ENCODE assay signal across 8 mouse cellular contexts in the genomic region with DNA sequence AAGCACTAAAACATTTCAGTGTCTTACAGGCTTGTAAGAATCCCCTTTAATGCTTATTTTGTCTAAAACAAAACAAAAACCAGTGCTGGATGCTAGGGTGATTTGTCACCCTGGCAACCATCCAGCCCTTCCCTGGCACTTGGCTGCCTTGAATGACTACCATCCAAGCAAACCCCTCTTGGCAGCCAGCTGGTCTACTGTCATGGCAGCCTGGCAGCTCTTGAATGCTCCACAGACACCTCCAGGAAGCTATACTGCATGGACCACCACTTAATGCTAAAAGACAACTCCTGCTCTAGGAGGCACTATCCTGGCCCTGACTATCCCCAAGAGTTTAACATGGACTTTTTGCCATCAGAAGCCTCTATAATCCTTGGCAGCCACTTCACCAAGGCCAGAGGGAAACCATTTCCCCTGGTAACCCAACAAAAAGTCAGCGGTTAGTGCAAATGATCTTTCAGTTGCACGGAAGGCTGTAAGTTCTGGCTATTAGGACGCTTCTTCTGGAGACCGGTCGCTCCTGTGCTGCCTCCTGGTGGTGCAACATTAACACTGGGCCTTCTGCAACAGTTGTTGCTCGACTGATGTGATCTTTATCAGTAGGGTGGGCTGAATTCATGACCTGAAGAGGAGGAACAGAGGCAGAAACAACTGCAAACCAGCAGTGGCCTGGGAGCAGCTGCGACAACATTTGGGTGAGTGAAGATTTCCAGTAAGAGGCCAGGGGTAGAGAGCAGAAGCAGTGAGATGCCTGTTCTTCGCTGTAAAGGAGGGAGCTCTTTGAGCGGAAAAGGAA. TPM values are rescaled to one million over a fixed set of nuclear protein-coding genes. Genes with fewer than 3 reads are reported as not detected.
DNase-seq lines count a peak whose midpoint lies in the region; ATAC-seq and TF ChIP-seq lines count a peak whose summit lies in the region.

No protein-coding gene starts in this region.

- WGBS in intestine, embryonic 15.5 days = 7% methylated on average over 9 of the region's 9 CpGs
- 11% methylated on average over 9 of the region's 9 CpGs for WGBS in limb, embryonic 12.5 days
- 10% methylated on average over 9 of the region's 9 CpGs for WGBS in midbrain, embryonic 12.5 days
- WGBS in spleen, adult 2 months = 2% methylated on average over 9 of the region's 9 CpGs

- H3K27ac ChIP-seq in intestine, embryonic 15.5 days = peak overlapping the region; percentile 94
- peak overlapping the region; percentile 85 for H3K27ac ChIP-seq in limb, embryonic 12.5 days
- H3K27ac ChIP-seq in midbrain, embryonic 12.5 days (replicated peaks) = peak overlapping the region; percentile 54
- peak overlapping the region; percentile 50 for H3K27ac ChIP-seq in spleen, adult 2 months (ENCODE audit: insufficient read depth, low read length)

- peak overlapping the region; percentile 96 for H3K4me3 ChIP-seq in intestine, embryonic 15.5 days (replicated peaks)
- peak overlapping the region; percentile 86 for H3K4me3 ChIP-seq in limb, embryonic 12.5 days (replicated peaks)
- peak overlapping the region; percentile 83 for H3K4me3 ChIP-seq in midbrain, embryonic 12.5 days
- peak overlapping the region; percentile 90 for H3K4me3 ChIP-seq in spleen, adult 2 months (ENCODE audit: extremely low read depth, insufficient read depth, insufficient read length)

- no peaks in the 10 kb centered on the region for H3K27me3 ChIP-seq in intestine, embryonic 15.5 days (replicated peaks)
- H3K27me3 ChIP-seq in limb, embryonic 12.5 days = no peaks in the 10 kb centered on the region
- no peaks in the 10 kb centered on the region for H3K27me3 ChIP-seq in midbrain, embryonic 12.5 days
- H3K27me3 ChIP-seq in spleen, adult 2 months (ENCODE audit: control insufficient read depth, insufficient read depth, low read length) = no peaks in the 10 kb centered on the region

- peak; percentile 79; the same call in 1 of the 2 replicates for TF ChIP-seq CTCF in spleen, adult 2 months (IDR thresholded peaks at IDR 0.05; ENCODE audit: extremely low read depth, insufficient read depth, insufficient read length, insufficient replicate concordance)

- peaks cover 24% of the 10 kb centered on the region for H3K4me1 ChIP-seq in intestine, embryonic 15.5 days (replicated peaks)
- peaks cover 24% of the 10 kb centered on the region for H3K4me1 ChIP-seq in limb, embryonic 12.5 days (replicated peaks)
- H3K4me1 ChIP-seq in midbrain, embryonic 12.5 days = peaks cover 26% of the 10 kb centered on the region
- peaks cover 7% of the 10 kb centered on the region for H3K4me1 ChIP-seq in spleen, adult 2 months (ENCODE audit: control insufficient read depth, insufficient read depth, insufficient read length)

- H3K9me3 ChIP-seq in intestine, embryonic 15.5 days = no peaks in the 10 kb centered on the region
- H3K9me3 ChIP-seq in limb, embryonic 12.5 days = peaks cover 8% of the 10 kb centered on the region; the same call in 1 of the 2 replicates
- no peaks in the 10 kb centered on the region for H3K9me3 ChIP-seq in midbrain, embryonic 12.5 days

- ATAC-seq in granulocyte monocyte progenitor cell, adult 5-6 weeks (replicated peaks; ENCODE audit: poor library complexity, severe bottlenecking) = peak; percentile 77
- ATAC-seq in intestine, embryonic 15.5 days = no peak; the same call in 1 of the 2 replicates
- no peak for ATAC-seq in limb, embryonic 12.5 days (ENCODE audit: insufficient number of reproducible peaks, insufficient read depth, low FRiP score, low TSS enrichment, low read depth)
- no peak for ATAC-seq in midbrain, embryonic 12.5 days (ENCODE audit: low FRiP score, low read depth)

- H3K9ac ChIP-seq in intestine, embryonic 15.5 days = peak overlapping the region; percentile 85
- peak overlapping the region; percentile 60 for H3K9ac ChIP-seq in limb, embryonic 12.5 days (replicated peaks)
- peak overlapping the region; percentile 64 for H3K9ac ChIP-seq in midbrain, embryonic 12.5 days (replicated peaks)

- peak; percentile 29 for DNase-seq in urinary bladder, adult 2 months (ENCODE audit: low spot score)
- no peak for DNase-seq in urinary bladder, postnatal 10 days (ENCODE audit: low spot score)
- peak; percentile 84 for DNase-seq in embryo, embryonic 10 days (ENCODE audit: low spot score)
- peak; percentile 60 to 73 for DNase-seq in spleen, adult 2 months (ENCODE audit: low read depth in 1 of 2, low spot score in 2 of 2)

- peak overlapping the region; percentile 73 for H3K4me2 ChIP-seq in intestine, embryonic 15.5 days (replicated peaks)
- peak overlapping the region; percentile 82 for H3K4me2 ChIP-seq in limb, embryonic 12.5 days
- H3K4me2 ChIP-seq in midbrain, embryonic 12.5 days (replicated peaks) = peak overlapping the region; percentile 94

- H3K36me3 ChIP-seq in intestine, embryonic 15.5 days = no peaks in the 10 kb centered on the region
- H3K36me3 ChIP-seq in limb, embryonic 12.5 days = no peaks in the 10 kb centered on the region
- no peaks in the 10 kb centered on the region for H3K36me3 ChIP-seq in midbrain, embryonic 12.5 days
- no peaks in the 10 kb centered on the region for H3K36me3 ChIP-seq in spleen, adult 2 months (ENCODE audit: control insufficient read depth, insufficient read depth, low read length)

- TF ChIP-seq POLR2A in spleen, adult 2 months (IDR thresholded peaks at IDR 0.05; ENCODE audit: low read depth, low read length) = no peak; the same call in 1 of the 2 replicates

RNA-seq across cellular contexts. Expression of gene Fbl, which starts 1.0 kb away (rescaled TPM):
- 88.9 and 108 TPM in 2 replicates for polyA plus RNA-seq in urinary bladder, adult 2 months (2012; rRNA removed)
- 226 and 268 TPM in 2 replicates for total RNA-seq in granulocyte monocyte progenitor cell, adult 5-6 weeks (2014; fragmentation: Nextera tagmentation)
- total RNA-seq in granulocyte monocyte progenitor cell, adult 5-6 weeks (2017) = 234 and 267 TPM in 2 replicates
- polyA plus RNA-seq in intestine, embryonic 15.5 days (2015; fragmentation: Nextera tagmentation; extraction: Ambion mirVana) = 133 and 140 TPM in 2 replicates
- 159 and 169 TPM in 2 replicates for polyA plus RNA-seq in limb, embryonic 12.5 days (2016; fragmentation: Nextera tagmentation; extraction: Ambion mirVana)
- 134 TPM in 2 replicates for polyA plus RNA-seq in midbrain, embryonic 12.5 days (2016; fragmentation: Nextera tagmentation; extraction: Ambion mirVana)
- polyA plus RNA-seq in spleen, adult 2 months (2012; rRNA removed) = 49.5 and 52.2 TPM in 2 replicates

RNA-seq across cellular contexts. Expression of gene Dyrk1b, which starts 10.8 kb away (rescaled TPM):
- 11.7 and 17.6 TPM in 2 replicates for polyA plus RNA-seq in urinary bladder, adult 2 months (2012; rRNA removed)
- total RNA-seq in granulocyte monocyte progenitor cell, adult 5-6 weeks (2014; fragmentation: Nextera tagmentation) = 1.2 and 4.1 TPM in 2 replicates
- 2.3 and 3.2 TPM in 2 replicates for total RNA-seq in granulocyte monocyte progenitor cell, adult 5-6 weeks (2017)
- polyA plus RNA-seq in intestine, embryonic 15.5 days (2015; fragmentation: Nextera tagmentation; extraction: Ambion mirVana) = 6.3 and 7.3 TPM in 2 replicates
- polyA plus RNA-seq in limb, embryonic 12.5 days (2016; fragmentation: Nextera tagmentation; extraction: Ambion mirVana) = 17.6 and 20.5 TPM in 2 replicates
- polyA plus RNA-seq in midbrain, embryonic 12.5 days (2016; fragmentation: Nextera tagmentation; extraction: Ambion mirVana) = 21.5 and 22.8 TPM in 2 replicates
- polyA plus RNA-seq in spleen, adult 2 months (2012; rRNA removed) = 22.4 and 29.4 TPM in 2 replicates

RNA-seq across cellular contexts. Expression of gene 9530053A07Rik, which starts 39.3 kb away (rescaled TPM):
- 0.01 TPM in 1 of 2 replicates, not detected in the other for polyA plus RNA-seq in urinary bladder, adult 2 months (2012; rRNA removed)
- not detected in 2 replicates for total RNA-seq in granulocyte monocyte progenitor cell, adult 5-6 weeks (2014; fragmentation: Nextera tagmentation)
- not detected in 2 replicates for total RNA-seq in granulocyte monocyte progenitor cell, adult 5-6 weeks (2017)
- polyA plus RNA-seq in intestine, embryonic 15.5 days (2015; fragmentation: Nextera tagmentation; extraction: Ambion mirVana) = 0.03 and 0.09 TPM in 2 replicates
- 0.04 and 0.05 TPM in 2 replicates for polyA plus RNA-seq in limb, embryonic 12.5 days (2016; fragmentation: Nextera tagmentation; extraction: Ambion mirVana)
- 0.10 and 0.13 TPM in 2 replicates for polyA plus RNA-seq in midbrain, embryonic 12.5 days (2016; fragmentation: Nextera tagmentation; extraction: Ambion mirVana)
- not detected in 2 replicates for polyA plus RNA-seq in spleen, adult 2 months (2012; rRNA removed)
